Mouse (Mus musculus) frontal cortex, postnatal 10 days (tissue): ENCODE measurements at regions not wholly inside any gene's neighbourhood (a gene's known extent, or its start where the extent isn't known, plus 50 kb on each side); places are given as distances from the start of the nearest gene placed in this dataset.

ENCODE experiments used
- DNase-seq, 2 experiments: peaks; one replicate each; pipeline ENCODE4 v3.0.0; 2022; ENCODE audit warnings: low spot score in 2 of 2, mixed read lengths in 1 of 2

DNA sequence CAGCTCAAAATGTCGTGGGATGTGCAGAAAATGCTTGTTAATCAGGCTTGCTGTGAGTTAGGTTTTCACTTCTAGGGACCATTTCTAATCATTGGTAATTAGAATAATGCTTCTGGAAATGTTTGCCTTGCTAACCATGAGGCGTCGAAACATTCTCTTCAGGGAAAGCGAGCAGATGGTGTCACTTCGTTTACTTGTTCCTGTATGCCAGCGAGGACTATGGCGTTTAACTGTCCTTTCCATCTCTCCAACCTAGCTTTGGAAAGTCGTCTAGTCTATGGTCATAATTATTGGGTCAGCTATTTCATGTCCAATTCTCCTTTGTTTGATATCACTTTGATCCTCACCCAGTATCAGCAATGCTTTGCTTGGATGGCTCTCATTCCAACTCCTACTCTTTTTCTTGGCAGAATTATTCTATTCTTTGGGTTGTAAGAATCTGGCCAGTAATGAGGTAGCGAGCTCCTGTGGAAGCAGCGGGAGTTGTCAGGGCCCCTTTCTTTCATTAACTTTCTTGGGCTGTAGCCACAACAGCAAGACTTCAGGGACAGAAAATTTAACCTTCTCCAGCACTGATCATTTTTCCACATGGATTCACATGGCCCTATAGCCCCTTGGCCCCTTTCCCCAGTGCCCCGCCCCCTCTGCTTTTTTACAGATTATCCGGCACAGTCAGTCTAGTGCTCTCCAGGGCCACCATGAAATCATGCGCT, 374.0 kb upstream of the Plscr5 start:
- no peak for DNase-seq

DNA sequence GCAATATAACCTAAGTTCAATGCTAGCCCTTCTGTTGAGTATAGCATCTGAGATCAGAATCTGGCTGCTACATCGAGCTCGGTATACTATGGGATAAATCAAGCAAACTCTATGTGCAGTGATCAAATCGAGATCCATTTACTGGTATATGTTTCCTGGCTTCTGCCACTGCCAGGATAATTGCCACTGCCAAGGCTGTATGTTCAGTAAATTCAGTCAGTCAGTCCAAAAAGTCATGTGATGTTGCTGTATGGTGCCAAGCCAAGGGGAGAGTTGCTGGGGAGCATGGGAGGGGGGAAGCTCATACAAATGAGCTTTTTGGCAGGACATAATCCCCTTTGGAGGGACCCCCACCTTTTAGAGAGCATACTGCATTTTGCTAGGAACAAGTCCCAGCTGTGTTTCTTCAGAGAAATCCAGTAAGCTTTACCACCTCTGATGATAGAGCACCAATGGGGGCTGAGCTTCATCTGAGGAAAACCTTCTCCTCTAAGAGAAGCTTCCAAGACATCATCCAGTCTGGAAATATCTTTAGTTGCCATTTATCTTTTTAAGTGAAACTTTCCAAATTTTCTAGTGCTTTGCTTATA, 389.3 kb upstream of the Plscr5 start:
- DNase-seq = no peak

DNA sequence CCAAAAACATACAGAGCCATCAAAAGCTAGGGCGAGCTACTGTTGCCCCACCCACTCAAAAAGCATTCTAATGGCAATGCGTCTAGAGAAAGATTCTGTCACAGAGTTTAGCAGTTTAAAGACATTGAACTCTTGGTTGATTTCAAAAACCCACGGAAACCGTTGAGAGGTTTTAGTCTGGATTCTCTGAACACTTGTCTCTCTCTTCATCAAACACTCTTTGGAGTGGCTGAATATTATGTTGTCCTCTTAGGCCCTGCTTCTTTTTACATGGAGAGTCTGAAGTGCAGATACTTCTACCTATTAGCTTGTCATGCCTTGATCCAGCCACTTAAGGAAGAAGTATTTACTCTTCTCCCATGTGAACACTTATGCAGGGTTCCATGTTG, 393.9 kb upstream of the Plscr5 start:
- no peak for DNase-seq

DNA sequence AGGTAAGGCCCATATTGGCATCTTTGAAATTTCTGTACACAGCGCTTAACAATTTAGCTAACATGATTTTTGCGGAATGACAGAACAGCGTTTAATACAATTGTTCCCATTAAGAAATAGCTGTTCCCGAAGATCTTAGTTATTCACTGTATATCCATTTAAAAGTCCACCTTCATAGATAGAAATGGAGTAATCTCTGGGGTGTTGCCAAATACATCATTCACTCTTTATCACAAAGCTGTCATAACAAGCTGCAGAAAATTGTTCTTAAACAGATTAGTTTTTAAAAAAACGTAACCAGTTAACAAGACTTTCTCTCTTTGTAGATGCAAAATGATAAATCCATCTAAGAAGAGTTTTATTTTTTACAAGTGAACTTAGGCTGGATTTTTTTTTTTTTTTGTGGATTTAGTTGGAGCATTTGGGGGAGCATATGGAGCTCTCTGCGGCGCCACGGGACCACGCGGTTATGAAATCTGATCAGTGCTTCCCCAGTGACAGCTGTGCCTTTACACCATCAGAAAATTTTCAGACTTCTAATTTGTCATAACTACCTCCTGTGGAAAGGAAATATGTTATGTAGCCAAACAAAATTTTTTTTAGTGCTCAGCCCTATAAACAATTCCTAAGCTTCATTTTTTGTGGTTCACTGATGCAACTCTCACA, 394.4 kb upstream of the Plscr5 start:
- no peak for DNase-seq

DNA sequence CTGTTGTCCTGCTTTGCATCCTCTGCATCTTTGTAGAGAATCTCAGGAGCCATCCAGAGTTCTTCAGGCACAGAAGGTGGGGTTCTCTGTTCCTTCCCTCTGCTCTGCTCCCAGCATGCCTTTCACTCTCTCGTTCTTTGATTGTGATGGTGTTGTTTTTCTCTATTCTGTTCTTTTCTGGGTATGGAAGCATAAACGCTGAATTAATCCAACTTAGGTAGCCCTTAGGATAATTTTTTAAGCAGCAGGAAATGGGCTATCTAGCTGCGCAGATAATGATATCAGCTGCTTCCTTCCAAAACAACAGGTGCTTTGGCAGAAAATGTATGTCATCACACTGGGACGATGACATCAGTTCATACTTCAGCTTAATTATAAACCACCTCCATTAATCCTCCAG, 395.8 kb upstream of the Plscr5 start:
- no peak for DNase-seq

DNA sequence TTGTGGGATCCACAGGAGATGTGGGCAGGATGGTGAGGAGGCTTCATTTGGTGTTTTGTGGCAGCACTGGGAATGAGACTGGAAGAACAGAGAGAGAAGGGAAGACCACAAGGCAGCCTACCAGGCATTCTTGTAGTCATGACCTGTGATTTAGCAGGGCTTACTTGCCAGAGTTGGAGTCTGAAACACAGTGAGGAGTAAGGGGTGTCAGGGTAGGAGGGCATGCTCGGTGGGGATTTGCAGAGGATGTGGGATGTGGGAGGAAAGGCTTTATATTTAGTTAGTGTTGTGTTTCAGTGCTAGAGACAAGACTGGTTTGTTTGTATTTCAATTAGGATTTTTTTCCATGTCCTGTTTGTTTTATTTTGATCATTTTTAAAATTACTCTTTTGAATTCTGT, 387.3 kb upstream of the Zic1 start:
- DNase-seq = no peak

DNA sequence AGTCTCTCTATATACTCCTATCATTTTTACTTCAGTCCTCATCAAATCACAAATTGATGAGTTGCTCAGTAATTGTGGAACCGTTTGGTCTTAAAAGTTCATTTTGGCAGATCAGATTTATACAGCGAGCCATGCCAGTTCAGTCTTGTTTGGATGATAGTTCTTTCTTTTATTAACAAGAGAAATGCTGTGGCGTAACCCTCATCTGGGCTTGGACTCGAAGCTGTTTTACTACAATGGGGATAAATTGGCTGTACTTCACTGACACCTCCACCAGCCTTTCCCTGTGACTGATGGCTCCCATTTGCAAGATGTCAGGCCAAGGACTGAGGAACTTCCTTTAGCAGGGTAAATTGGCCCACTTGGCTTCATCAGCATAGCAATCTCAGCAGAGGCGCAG, 345.5 kb upstream of the Zic1 start:
- DNase-seq = no peak

DNA sequence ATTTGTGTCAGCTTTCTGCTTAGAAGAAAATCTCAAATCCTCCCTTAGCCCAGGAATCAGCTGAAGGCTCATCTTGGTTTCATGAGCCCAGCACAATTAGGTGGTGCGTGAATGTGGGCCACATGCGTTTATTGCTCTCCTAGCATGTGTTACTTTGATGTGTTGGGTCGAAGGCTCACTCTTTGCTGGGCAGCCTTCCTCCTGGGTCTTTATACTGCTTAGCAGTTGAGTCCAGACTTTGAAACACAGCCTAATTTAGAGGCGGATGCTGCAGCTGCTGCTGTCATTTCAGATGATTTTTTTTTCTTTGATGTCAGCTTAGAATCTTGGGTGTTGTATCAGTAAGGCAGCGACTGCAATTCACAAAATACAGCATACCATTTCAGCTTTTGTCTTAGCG, 315.2 kb upstream of the Zic1 start:
- no peak for DNase-seq

DNA sequence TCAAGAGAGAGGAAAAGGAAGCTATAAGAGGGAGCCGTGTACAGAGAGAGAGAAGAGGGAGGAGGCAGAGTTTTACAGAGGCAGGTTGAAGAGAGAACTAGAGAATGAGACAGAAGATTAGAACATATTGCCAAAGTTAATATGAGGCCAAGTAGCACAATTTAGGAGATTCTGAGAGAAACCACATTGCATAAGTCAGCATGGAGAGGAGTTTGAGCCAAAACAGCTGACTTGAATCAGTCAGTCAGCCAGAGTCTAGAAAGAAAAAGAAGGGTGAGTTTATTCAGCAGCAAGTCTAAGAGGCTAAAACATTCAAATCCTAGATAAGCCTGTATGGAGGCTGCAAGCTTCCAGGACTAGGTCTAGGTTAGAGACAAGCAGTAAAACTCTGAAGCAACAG, 301.1 kb upstream of the Zic1 start:
- no peak for DNase-seq

DNA sequence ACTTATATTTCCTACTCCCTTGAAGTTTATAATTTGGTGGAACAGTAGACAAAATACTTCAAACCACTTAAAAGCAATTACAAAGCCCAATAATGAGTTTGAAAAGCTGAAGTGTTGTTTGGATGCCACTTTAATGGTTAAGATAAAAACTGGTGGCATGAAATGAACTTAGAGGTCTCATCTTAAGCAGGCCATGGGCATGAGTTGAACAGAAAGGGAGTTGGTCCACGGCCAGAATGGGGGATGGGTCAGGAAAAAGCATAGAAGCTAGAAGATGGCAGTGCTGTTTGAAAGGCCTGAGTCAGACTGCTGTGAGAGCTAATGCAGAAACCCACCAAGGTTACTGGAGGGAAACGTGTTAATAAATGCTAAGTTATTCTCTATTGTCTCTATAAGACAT, 294.5 kb upstream of the Zic1 start:
- DNase-seq = no peak

DNA sequence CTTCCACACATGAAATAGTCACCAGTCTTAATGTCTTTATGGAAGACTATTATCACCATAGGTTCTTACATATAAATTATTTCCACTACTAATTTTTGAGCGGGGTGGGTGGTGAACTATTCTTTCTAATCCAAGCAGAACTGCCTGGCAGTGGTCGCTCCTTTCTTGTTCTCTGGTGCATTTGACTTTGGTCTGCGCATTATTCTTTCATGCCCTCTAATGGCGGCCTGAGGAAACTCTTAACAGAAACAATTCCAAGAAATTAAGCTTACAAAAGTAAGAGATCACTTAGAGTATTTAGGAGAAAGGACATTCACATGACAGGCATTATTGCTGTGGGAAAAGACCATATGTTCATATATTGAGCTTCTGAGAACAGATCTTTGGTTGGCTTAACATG, 288.5 kb upstream of the Zic1 start:
- DNase-seq = no peak

DNA sequence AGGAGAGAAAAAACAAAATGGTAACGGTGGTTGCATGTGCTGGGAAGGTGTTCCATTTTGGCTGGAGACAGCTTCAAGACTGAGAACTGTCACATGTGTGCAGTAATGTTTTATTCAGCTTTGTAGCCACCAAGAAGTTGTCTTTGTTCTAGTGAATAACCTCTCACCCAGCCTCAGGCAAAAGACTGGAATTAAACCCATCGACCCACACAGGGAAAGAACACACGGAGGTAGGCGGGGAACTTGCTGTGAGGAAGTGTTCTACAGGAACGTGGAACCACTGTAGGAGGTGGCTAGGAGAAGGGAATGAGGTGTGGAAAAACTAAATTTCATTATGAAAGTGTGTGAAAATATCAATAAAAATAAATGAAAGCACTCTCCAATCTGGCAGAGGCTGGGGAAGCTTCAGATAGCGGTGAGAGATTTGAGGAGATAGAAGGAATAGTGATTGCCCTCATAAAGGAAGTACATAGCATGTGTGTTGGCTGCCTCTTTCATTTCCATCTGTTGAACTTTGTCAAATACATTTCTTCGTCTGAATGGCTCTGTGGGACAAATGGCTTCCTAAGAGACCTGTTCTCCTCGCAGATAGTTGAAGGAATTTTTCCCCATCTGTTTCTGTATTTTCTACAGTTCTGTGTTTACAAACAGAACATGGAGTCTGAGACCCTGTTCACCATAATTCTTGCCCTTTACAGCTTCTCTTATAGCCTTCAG, 286.9 kb upstream of the Zic1 start:
- DNase-seq = no peak

DNA sequence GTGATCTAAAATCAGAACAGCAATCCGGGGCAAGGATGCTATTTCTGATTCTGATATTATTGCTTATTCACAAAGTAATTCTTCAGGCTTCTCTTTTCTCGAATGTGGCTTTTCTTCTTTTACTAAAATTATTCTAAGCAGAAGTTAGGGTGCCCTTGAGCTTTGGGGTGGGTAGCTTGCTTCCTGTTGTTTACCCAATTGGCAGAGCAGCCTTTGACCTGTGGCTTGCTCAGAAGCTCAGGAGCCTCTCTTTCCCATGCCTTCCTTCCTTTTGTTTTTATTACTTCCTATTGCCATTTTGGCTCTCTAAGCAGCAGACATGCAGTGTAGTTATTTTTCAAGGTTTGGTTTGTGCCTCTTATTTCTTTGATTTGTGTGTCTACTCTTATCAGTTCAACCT, 244.8 kb upstream of the Zic1 start:
- DNase-seq = no peak

DNA sequence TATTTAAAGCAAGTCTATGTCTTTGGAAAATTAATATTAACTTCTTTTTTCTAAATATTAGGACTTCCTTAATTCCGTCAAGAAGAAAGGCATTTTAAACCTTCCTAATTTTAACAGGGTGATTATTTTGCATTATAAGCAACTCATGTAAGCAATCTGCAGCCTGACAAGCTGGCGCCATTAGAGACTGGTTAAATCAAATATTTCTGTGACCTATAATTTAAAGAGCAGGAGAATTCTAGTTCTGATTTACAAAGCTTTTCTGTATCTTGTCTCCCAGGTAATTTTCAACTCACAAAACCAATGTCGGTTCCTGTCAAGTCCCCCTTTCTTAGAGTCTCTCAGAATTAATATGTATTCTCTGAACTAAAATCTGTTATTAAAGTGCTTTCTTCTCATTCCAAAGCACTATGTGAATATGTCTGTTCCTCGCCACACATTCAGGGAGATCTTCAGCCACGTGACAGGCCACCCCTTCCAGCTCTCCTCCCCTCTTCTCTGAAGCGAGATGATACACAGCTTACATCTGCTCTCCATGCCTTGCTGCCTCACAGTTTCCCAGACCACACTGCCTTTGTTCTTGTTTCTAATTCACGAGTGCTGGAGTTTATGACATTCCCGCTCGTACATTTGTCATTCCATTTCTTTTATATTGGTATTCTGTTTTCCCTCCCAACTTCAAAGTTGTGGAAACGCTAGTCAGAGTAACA, 244.0 kb upstream of the Zic1 start:
- DNase-seq = no peak

DNA sequence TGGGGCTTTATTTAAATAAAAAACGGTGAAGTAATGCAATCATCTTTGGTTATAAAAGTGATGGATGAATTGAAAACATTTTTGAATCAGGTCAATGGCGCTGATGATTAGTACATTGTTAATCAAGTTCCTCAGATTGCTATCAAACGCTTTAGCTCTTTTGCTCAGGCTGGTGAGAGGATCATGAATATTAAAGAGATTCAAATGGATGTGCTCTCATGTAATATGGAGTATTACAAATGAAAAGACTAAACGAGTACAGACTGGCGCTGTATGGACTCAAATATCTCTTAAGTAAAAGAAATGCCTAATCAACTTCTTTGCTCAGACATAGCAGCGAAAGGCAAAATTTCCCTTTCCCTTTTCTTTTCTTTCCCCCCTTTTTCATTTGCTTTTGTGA, 236.1 kb upstream of the Zic1 start:
- no peak for DNase-seq

DNA sequence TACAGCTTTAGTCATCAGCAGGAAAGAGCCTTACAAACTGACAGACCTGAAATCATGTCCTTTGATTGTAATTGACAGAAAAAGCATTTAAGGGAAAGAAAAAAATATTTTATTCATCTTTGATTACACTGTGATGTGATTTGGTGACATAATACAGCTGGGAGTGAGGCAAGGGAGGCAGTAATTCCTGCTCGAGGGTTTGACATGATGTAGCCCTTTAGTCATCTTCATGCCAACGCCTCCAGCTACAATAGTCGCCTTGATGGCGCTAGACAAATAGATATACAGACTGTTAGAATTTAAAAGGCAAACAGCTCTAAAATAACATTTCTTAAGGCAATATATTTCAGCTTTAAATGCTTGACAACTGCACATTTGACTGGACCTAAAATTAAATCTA, 226.3 kb upstream of the Zic1 start:
- no peak for DNase-seq

DNA sequence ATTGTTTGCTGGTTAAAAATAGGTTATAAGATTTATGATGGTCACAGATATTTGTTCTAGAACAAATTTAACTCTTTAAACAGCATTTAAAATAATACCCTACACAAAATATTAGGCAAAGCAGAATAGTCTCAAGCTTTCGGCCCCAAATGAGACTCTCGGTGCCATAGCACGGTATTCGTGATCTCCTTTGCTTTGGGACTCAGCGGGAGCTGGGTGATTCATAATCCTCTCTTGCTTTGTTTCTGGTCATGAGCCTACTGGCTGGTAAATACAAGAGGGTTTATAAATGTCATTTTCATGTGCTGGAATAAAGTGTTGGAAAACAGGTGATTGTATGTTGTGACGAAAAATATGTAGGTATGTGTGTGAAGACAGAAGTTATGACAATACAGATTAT, 223.1 kb upstream of the Zic1 start:
- DNase-seq = no peak

DNA sequence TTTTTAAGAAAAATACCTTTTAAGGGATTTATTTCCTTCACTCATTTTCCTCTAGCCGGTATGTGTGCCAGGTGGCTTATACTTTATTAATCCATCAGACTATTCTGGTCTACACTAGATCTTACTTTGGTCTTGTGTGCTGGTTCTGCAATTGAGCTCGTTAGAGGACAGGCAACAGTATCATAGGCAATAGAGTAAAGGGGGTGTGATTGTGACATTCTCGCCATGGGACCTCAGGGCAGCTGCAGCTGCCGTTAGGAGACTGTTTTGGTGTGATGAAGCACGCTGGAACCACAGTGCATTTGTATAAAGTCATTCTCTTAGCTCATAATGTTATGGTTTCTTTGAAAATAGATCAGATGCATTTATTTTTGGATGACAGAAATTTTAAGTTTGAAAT, 222.3 kb upstream of the Zic1 start:
- no peak for DNase-seq

DNA sequence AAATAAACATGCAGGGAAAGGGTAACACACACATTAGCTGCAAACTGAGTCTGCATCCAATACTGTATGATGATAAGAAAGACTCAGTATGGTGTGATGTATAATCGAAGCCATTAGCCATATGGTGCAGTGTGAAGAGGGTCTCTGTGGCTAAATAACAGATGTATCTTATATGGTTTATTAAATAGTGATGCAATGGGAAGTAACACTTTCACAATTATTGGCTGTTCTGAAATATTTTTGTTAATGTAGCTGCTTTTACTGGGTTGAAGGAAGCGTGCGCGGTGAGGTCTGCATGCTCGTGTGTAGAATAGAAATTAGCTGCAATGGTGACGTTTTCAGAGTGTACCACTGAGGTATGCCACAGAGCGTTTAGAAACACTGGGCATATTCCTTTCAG, 221.7 kb upstream of the Zic1 start:
- DNase-seq = no peak

DNA sequence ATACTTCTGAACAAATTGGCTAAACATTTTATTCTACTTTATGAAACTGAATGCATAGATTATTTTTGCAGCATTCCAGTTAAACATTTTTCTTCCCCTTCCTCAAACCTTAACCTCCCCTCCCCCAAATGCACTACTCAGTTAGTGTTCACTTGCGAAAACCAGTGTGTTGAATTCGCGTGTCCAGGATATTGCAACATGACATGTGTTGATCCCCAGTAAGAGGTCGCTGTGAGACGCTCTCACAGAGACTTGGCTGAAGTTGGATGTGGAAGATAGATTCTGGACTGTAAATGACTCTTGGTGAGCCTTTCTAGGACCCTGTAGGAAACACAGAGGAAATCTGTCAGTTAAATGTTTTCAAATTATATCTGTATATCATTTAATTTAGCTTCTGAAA, 221.0 kb upstream of the Zic1 start:
- no peak for DNase-seq

DNA sequence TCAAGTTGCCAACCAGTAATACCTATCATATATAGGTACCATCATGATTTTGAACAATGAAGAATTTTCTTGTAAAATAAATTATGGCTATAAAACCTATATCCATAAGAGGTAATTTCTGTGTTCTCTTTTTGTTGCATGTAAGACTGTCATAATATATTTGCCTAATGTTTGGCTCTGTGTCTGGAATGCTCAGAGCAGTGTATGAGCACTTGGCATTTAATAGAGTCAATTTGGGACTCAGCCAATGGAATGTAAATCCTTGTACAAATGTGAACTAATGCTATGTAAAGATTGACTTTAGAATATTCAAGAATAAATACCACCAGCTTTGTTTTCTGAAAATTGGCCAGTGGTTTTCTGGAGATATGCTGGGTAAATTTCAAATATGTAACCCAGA, 208.5 kb upstream of the Zic1 start:
- DNase-seq = no peak

DNA sequence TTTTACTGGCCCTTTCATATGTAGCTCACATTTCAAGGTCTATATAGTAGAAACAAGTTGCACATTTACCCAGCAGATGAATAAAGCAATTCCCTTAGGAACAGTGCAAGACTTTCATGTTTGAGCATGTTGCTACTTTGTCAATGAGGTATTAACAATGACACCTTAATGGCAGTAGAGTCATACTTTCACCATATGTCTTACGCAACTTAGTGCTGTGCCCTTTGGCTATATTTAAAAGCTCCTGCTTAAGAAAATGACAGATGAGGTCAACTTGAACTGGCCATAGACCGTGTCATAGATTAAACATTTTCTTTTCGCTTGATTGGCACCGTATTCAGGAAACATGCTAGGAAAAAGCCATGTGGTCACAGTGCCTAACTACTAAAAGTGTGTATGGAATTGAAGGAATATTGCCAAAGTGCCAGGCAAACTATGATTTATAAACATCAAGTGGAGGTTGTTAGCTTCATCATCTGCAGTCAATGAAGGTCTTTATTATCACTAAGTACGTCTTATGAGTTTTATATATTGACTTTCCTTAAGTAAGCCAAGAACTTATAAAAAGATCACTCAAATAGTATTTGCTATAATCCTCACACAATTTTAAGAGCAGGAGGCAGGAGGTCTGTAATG, 200.5 kb upstream of the Zic1 start:
- no peak for DNase-seq
